Mouse (Mus musculus) ES-E14 (cell line): ENCODE measurements around the gene Fosl2.

Experiments
- CHD2 ChIP-seq: IDR thresholded peaks from 2 replicates; pipeline ENCODE4 v1.6.1; 2014; ENCODE audit warnings: mild to moderate bottlenecking, low read depth, low read length, inconsistent platforms
- HCFC1 ChIP-seq: IDR thresholded peaks from 2 replicates; pipeline ENCODE4 v1.6.1; 2012; ENCODE audit warnings: low read length, inconsistent platforms, borderline replicate concordance; ENCODE audit not compliant: insufficient read depth
- MAFK ChIP-seq: IDR thresholded peaks from 2 replicates; pipeline ENCODE4 v1.6.1; 2014; ENCODE audit warnings: mild to moderate bottlenecking, low read depth, low read length, inconsistent platforms; ENCODE audit not compliant: insufficient read depth
- ZC3H11A ChIP-seq: IDR thresholded peaks from 2 replicates; pipeline ENCODE4 v1.6.1; 2012; ENCODE audit warnings: low read depth, mild to moderate bottlenecking, inconsistent platforms, low read length, borderline replicate concordance
- ZNF384 ChIP-seq: IDR thresholded peaks from 2 replicates; pipeline ENCODE4 v1.6.1; 2012; ENCODE audit warnings: low read depth, low read length, inconsistent platforms

DNA sequence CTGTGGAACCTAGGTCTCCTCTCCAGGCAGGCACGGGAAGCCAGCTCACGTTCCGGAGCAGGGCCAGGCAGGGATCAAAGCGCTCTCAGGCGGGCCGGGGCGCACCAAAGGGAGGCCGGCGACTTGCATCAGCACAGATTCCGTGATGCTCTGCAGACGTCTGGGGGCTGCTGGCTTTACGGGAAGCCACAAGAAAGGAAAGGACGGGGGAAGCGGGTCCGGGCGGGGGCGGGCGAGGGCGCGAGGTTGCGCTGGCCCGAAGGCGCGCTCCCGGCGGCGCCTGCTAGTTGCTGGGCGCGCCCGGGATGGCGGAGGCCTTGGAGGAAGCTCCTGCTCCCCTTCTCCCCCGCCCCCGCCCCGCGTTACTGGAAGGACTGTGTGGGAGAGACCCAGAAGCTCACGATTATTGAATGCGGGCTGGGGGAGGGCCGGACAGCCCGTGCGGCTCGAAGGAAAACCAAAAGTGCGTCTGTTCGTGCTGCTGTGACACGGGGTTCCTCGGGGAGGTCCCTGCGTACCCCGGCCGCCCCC lies 2.6 kb upstream of the Fosl2 start:
- TF ChIP-seq HCFC1 (no peak), CHD2 (no peak), MAFK (no peak), ZNF384 (no peak), ZC3H11A (no peak)
